Mouse (Mus musculus): ENCODE measurements around the gene Rsc1a1. TPM values are rescaled to one million over a fixed set of nuclear protein-coding genes. Genes with fewer than 3 reads are reported as not detected.

Gene Rsc1a1
- total and polyA plus RNA-seq, 3 experiments = 7.7 TPM; not detected in 2

DNA sequence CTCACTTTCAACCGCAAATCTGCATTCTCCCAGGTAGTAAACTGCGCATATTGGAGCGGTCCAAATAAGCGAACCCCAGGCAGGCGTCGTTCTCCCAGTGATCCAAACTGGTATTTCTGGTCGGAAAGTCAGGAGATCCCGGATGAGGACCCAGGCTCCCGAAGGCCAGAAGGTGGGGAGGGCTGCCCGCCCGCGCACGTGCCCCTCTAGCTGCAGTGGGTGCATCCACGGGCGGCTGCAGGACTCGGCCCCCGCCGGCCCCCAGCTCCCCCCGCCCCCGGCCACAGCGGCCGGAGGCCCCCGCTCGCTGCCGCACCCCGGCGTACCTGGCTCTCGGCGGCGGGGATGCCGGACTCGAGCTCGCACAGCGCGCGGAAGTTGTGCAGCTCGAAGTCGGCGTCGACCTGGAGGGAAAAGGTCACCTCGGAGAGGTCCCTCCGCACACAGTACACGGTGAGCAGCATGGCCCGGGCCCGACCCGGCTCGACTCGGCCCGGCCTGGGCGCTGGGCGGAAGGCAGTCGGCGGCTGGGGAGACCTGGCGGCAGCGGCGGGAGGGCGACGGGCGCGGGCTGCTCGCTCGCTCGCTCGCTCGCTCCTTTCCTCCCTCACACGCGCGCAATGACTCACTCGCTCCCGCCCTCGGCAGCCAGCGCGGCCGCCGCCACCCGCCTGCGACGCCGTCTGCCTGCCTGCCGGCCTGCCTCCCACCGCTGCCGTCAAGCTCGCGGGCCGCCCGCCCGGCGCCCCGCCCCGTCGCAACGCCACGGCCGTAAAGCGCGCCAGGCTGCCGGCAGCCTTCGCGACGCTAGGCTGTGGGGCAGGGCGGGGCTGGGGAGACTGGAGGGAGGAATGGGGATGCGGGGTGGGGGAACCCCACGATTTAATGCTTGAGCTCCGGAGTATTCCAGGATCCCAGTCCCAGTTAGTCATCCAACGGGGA lies 37.6 kb upstream of the Rsc1a1 start, which contains the start of gene Ddi2:
TSS of gene Ddi2 (minus strand) at position 689 of the 942 bp plus-strand sequence.
- peaks cover 8 to 29% of the 10 kb centered on the region in 2 experiments for H3K4me1 ChIP-seq (ENCODE audit: control insufficient read depth in 1 of 2, insufficient read depth in 2 of 2, low read length in 2 of 2)
- peaks cover 10 to 33% of the 10 kb centered on the region in 2 experiments for H3K36me3 ChIP-seq (ENCODE audit: control insufficient read depth in 1 of 2, insufficient read depth in 2 of 2, low read length in 2 of 2)
- H3K27ac ChIP-seq (ENCODE audit: control insufficient read depth, low read depth, low read length) = peak within 1 kb of the TSS; percentile 39
- peak; percentile 92 for DNase-seq (ENCODE audit: low read depth, low spot score)
- no peaks in the 10 kb centered on the region for H3K9me3 ChIP-seq (replicated peaks; ENCODE audit: insufficient read depth, low read length)
- H3K27me3 ChIP-seq (ENCODE audit: control insufficient read depth in 1 of 2, insufficient read depth in 2 of 2, low read length in 2 of 2) = no peaks in the 10 kb centered on the region
- H3K79me2 ChIP-seq (ENCODE audit: control insufficient read depth, insufficient read depth, low read length, poor library complexity) = peaks cover 49% of the 10 kb centered on the region
- peak within 1 kb of the TSS; percentile 81 for H3K9ac ChIP-seq (ENCODE audit: control insufficient read depth, low read depth, low read length, poor library complexity, severe bottlenecking)
- H3K4me3 ChIP-seq (ENCODE audit: control insufficient read depth in 1 of 2, insufficient read depth in 1 of 2, low read depth in 2 of 2, low read length in 2 of 2) = peak within 1 kb of the TSS; percentile 73 to 97
- TF ChIP-seq USF1 (IDR thresholded peaks at IDR 0.05; ENCODE audit: low read depth, low read length) (0 out of 2 replicates have a peak, but pooled peaks have one; percentile 5), ZMIZ1 (IDR thresholded peaks at IDR 0.05; ENCODE audit: low read depth, low read length) (peak; percentile 89), RCOR1 (IDR thresholded peaks at IDR 0.05; ENCODE audit: low read depth, low read length) (no peak), SMC3 (IDR thresholded peaks at IDR 0.05; ENCODE audit: low read depth, low read length) (0 out of 2 replicates have a peak, but pooled peaks have one; percentile 6), ZKSCAN1 (IDR thresholded peaks at IDR 0.05; ENCODE audit: low read depth, low read length) (no peak), GATA1 (IDR thresholded peaks at IDR 0.05; ENCODE audit: low read depth, low read length) (no peak), MXI1 (IDR thresholded peaks at IDR 0.05; ENCODE audit: low read depth, low read length) (no peak; the same call in none of the 2 replicates), CTCF (IDR thresholded peaks at IDR 0.05 in 2 of 3, conservative IDR thresholded peaks at IDR 0.05 in 1 of 3; ENCODE audit: control insufficient read depth in 1 of 3, insufficient read depth in 1 of 3, low read depth in 2 of 3, low read length in 3 of 3, poor library complexity in 1 of 3, severe bottlenecking in 1 of 3) (0 out of 6 replicates have a peak, but pooled peaks of 1 of the 3 experiments have one; percentile 2), E2F4 (IDR thresholded peaks at IDR 0.05; ENCODE audit: borderline replicate concordance, low read depth, low read length) (no peak), EP300 (IDR thresholded peaks at IDR 0.05; ENCODE audit: low read depth in 1 of 2, low read length in 2 of 2) (no peak), ZNF384 (IDR thresholded peaks at IDR 0.05; ENCODE audit: low read depth, low read length) (no peak), MYB (IDR thresholded peaks at IDR 0.05; ENCODE audit: low read depth, low read length) (0 out of 2 replicates have a peak, but pooled peaks have one; percentile 29), KAT2A (conservative IDR thresholded peaks at IDR 0.05; ENCODE audit: low read depth, low read length) (no peak; the same call in 1 of the 2 replicates), USF2 (IDR thresholded peaks at IDR 0.05; ENCODE audit: borderline replicate concordance in 1 of 2, insufficient read depth in 1 of 2, low read depth in 1 of 2, low read length in 2 of 2) (no peak), NELFE (IDR thresholded peaks at IDR 0.05; ENCODE audit: low read depth, low read length) (peak; percentile 94), NRF1 (IDR thresholded peaks at IDR 0.05; ENCODE audit: insufficient read depth, low read depth, low read length, poor library complexity, severe bottlenecking) (0 out of 2 replicates have a peak, but pooled peaks have one; percentile 17), CHD2 (IDR thresholded peaks at IDR 0.05; ENCODE audit: low read length) (no peak), JUND (IDR thresholded peaks at IDR 0.05; ENCODE audit: low read depth, low read length) (no peak), TAL1 (IDR thresholded peaks at IDR 0.05; ENCODE audit: low read length) (no peak), RAD21 (IDR thresholded peaks at IDR 0.05; ENCODE audit: low read depth, low read length) (no peak), ZC3H11A (IDR thresholded peaks at IDR 0.05; ENCODE audit: low read depth, low read length) (no peak), BHLHE40 (IDR thresholded peaks at IDR 0.05; ENCODE audit: borderline replicate concordance, low read depth, low read length) (no peak; the same call in 1 of the 2 replicates), MYC (IDR thresholded peaks at IDR 0.05; ENCODE audit: low read depth, low read length) (0 out of 2 replicates have a peak, but pooled peaks have one; percentile 34), POLR2A (IDR thresholded peaks at IDR 0.05; ENCODE audit: control insufficient read depth in 1 of 2, insufficient read depth in 1 of 2, low read depth in 1 of 2, low read length in 2 of 2, poor library complexity in 1 of 2) (peak; percentile 85 to 94), CHD1 (IDR thresholded peaks at IDR 0.05; ENCODE audit: low read depth, low read length) (no peak), ELF1 (IDR thresholded peaks at IDR 0.05; ENCODE audit: low read depth, low read length) (peak; percentile 39; the same call in 1 of the 2 replicates), HCFC1 (IDR thresholded peaks at IDR 0.05; ENCODE audit: low read depth, low read length) (peak; percentile 84), MAZ (IDR thresholded peaks at IDR 0.05; ENCODE audit: low read depth, low read length) (peak; percentile 94), MEF2A (IDR thresholded peaks at IDR 0.05; ENCODE audit: extremely low read depth, insufficient replicate concordance, low read depth, low read length, poor library complexity, severe bottlenecking) (no peak), SIN3A (IDR thresholded peaks at IDR 0.05; ENCODE audit: low read length) (no peak; the same call in none of the 2 replicates), GABPA (IDR thresholded peaks at IDR 0.05; ENCODE audit: low read depth, low read length) (no peak), POLR2AphosphoS5 (IDR thresholded peaks at IDR 0.05; ENCODE audit: borderline replicate concordance, low read depth, low read length) (no peak), UBTF (IDR thresholded peaks at IDR 0.05; ENCODE audit: borderline replicate concordance, insufficient read depth, low read depth, low read length) (no peak), MAX (IDR thresholded peaks at IDR 0.05; ENCODE audit: low read length) (0 out of 2 replicates have a peak, but pooled peaks have one; percentile 14)
